Mouse (Mus musculus): Measurements from ENCODE around the gene Grtp1. TPM values are rescaled to one million over a fixed set of nuclear protein-coding genes. Genes with fewer than 3 reads are reported as not detected.
"Not testable (repeated sequence)": the region's sequence is repeated elsewhere in the genome, so short reads cannot be mapped to it uniquely, and the experiment has no call there.

Grtp1 gene
- polyA plus RNA-seq, 1 experiment from 2014 or later, result 12.1 TPM

DNA sequence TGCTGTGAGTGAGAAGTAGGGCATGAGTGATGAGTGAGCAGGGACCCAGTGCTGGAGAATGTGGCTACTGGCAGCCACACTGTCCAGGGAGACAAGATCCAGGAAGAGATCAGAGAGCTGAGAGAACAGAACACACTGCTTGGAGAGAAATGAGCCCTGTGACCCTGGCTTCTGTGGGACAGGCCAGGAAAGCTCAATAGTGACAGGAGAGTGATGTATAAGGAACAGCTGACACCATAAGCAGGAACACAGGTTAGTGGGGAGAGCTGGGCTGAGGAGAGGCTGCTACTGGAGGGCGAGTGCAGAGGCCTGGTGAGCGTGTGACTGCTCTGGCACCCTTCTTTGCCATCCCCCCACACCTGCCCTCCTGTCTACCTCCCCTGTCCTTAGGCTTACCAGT lies 49.5 kb downstream of the Grtp1 start:
- Histone ChIP-seq H3K9me3 (ENCODE audit: low read length) (no peaks in the 10 kb centered on the region), H3K36me3 (replicated peaks; ENCODE audit: insufficient read depth, low read length) (peaks cover 21% of the 10 kb centered on the region), H3K9ac (replicated peaks) (no peak overlapping the region), H3K4me1 (ENCODE audit: insufficient read depth) (no peaks in the 10 kb centered on the region), H3K4me2 (ENCODE audit: low read depth, low read length) (no peak overlapping the region), H3K27ac (ENCODE audit: low read depth) (no peak overlapping the region), H3K27me3 (ENCODE audit: insufficient read depth, low read length) (no peaks in the 10 kb centered on the region), H3K4me3 (ENCODE audit: low read depth, low read length) (no peak overlapping the region)
- DNase-seq (no peak), ATAC-seq (no peak)
- no peak for TF ChIP-seq EP300 (IDR thresholded peaks at IDR 0.05; ENCODE audit: low read depth)
- no peak for TF ChIP-seq CTCF (IDR thresholded peaks at IDR 0.05; ENCODE audit: low read depth)
- WGBS (ENCODE audit: insufficient replicate concordance), result 74% methylated on average over 2 of the region's 2 CpGs

DNA sequence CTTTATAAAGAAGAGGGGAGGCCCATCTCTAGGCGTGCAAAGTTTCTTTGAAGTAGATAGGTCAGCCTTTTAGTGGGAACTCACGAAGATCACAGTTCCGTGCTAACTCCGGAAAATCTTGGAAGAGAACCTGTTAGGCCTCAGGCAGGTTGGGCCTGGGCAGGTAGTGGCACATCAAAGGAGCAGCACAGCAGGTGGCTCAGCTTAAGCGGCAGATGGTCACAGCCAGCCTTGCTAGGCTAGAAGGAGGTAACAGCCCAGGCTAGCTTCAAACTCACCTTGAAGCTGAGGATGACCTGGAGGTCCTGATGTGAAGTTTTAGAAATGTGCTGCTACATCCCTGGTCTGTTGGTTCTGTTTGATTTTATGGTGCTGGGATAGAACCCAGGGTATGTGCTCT lies 50.6 kb downstream of the Grtp1 start:
- H3K4me3 ChIP-seq (ENCODE audit: low read depth, low read length), result no peak overlapping the region
- no peak overlapping the region for H3K9ac ChIP-seq (replicated peaks)
- H3K9me3 ChIP-seq (ENCODE audit: low read length), result no peaks in the 10 kb centered on the region
- DNase-seq, result no peak
- H3K4me2 ChIP-seq (ENCODE audit: low read depth, low read length), result no peak overlapping the region
- no peaks in the 10 kb centered on the region for H3K4me1 ChIP-seq (ENCODE audit: insufficient read depth)
- no peaks in the 10 kb centered on the region for H3K27me3 ChIP-seq (ENCODE audit: insufficient read depth, low read length)
- no peak for ATAC-seq
- H3K36me3 ChIP-seq (replicated peaks; ENCODE audit: insufficient read depth, low read length), result peaks cover 32% of the 10 kb centered on the region
- 77% methylated on average over 5 of the region's 5 CpGs for WGBS (ENCODE audit: insufficient replicate concordance)
- H3K27ac ChIP-seq (ENCODE audit: low read depth), result no peak overlapping the region
- TF ChIP-seq CTCF (IDR thresholded peaks at IDR 0.05; ENCODE audit: low read depth), result no peak
- TF ChIP-seq EP300 (IDR thresholded peaks at IDR 0.05; ENCODE audit: low read depth), result no peak

DNA sequence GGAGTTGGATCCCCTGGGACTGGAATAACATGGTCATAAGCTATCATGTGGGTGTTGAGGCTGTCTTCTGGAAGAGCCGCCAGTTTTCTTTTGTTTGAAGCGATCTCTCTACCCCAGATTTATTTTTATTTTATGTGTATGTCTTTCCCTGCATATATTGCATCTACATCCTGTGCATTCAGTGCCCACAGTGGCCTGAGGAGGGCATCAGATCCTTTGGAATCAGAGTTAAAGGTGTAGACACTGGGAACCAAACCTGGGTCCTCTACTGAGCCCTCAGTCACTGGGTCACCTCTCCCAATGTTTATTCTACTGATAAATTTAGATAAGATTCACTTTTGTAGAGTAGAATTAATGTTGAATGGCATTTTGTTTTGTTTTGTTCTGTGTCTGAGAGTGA lies 51.1 kb downstream of the Grtp1 start:
- peak; percentile 32 for TF ChIP-seq CTCF (IDR thresholded peaks at IDR 0.05; ENCODE audit: low read depth)
- TF ChIP-seq EP300 (IDR thresholded peaks at IDR 0.05; ENCODE audit: low read depth), result no peak
- H3K9ac ChIP-seq (replicated peaks), result no peak overlapping the region
- H3K27ac ChIP-seq (ENCODE audit: low read depth), result no peak overlapping the region
- no peaks in the 10 kb centered on the region for H3K9me3 ChIP-seq (ENCODE audit: low read length)
- no peak overlapping the region for H3K4me2 ChIP-seq (ENCODE audit: low read depth, low read length)
- DNase-seq (no peak), ATAC-seq (no peak)
- 95% methylated on average over 2 of the region's 2 CpGs for WGBS (ENCODE audit: insufficient replicate concordance)
- H3K4me3 ChIP-seq (ENCODE audit: low read depth, low read length), result no peak overlapping the region
- H3K36me3 ChIP-seq (replicated peaks; ENCODE audit: insufficient read depth, low read length), result peaks cover 37% of the 10 kb centered on the region
- H3K4me1 ChIP-seq (ENCODE audit: insufficient read depth), result no peaks in the 10 kb centered on the region
- H3K27me3 ChIP-seq (ENCODE audit: insufficient read depth, low read length), result no peaks in the 10 kb centered on the region

DNA sequence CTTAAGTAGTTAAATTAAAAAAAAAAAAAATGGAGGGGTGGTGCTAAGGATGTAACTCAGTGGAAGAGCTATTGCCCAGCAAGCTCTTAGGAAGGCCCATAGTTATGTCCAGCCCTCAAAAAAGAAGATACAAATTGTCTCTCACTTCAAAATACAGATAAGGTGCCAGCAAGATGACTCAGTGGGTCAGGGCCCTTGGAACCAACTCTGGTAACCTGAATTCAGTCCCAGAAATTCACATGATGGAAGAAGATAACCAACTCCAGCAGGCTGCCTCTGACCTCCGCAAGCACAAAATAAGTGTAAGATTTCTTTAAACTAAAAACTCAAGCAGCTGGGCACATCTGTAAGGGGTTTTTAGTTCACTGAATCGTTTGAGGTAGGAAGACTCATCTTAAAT lies 51.9 kb downstream of the Grtp1 start:
- ATAC-seq (no peak), DNase-seq (no peak)
- Histone ChIP-seq H3K4me2 (ENCODE audit: low read depth, low read length) (no peak overlapping the region), H3K27me3 (ENCODE audit: insufficient read depth, low read length) (no peaks in the 10 kb centered on the region), H3K4me1 (ENCODE audit: insufficient read depth) (no peaks in the 10 kb centered on the region), H3K36me3 (replicated peaks; ENCODE audit: insufficient read depth, low read length) (peaks cover 43% of the 10 kb centered on the region), H3K9ac (replicated peaks) (no peak overlapping the region), H3K27ac (ENCODE audit: low read depth) (no peak overlapping the region), H3K9me3 (ENCODE audit: low read length) (no peaks in the 10 kb centered on the region), H3K4me3 (ENCODE audit: low read depth, low read length) (no peak overlapping the region)
- 85% methylated on average over 2 of the region's 2 CpGs for WGBS (ENCODE audit: insufficient replicate concordance)
- TF ChIP-seq CTCF (IDR thresholded peaks at IDR 0.05; ENCODE audit: low read depth) (no peak), EP300 (IDR thresholded peaks at IDR 0.05; ENCODE audit: low read depth) (no peak)

DNA sequence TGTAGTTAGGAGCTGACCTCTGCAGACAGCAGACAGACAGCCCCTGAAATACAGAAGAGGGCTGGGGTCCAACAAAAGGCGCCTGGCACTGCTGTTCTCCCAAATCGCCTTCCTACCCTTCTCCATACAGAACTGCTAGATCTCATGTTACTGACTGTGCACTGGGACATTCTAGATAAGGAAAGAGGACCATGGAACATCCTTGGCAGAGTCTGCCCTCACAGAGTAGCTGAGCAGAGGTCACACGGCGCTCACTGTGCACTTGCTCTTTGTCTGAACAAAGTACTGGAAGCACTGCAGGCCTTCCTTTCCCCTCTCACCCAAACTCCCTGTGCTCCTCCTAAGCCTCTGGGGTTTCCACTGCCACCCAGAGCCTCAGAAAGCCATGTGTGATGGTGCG lies 58.7 kb downstream of the Grtp1 start:
- ATAC-seq, result no peak

DNA sequence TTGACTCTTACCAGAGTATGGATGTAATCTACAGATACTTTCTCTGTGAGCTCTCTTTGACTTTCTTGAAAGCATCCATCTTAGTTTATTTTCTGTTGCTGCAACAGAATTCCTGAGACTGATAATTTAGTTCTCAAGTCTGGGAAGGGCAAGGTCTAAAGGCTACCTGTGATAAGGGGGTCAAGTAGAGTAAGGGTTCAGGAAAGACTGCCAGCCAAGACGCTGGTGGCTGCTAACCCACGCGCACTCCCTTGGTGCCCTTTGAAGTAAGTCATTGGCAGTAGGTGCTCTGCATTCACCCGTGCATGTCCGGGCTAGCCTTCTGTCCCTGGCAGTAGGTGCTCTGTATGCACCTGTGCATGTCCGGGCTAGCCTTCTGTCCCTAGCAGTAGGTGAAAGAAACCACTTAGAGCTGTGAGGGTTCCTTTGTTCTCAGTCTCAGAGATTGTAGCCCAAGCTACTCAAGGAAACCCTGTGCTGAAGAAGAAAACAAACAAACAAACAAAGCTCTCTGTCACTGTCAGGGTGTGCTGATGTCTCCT lies 60.7 kb downstream of the Grtp1 start:
- Histone ChIP-seq H3K36me3 (replicated peaks; ENCODE audit: insufficient read depth, low read length) (peaks cover 96% of the 10 kb centered on the region), H3K9me3 (ENCODE audit: low read length) (no peaks in the 10 kb centered on the region), H3K4me2 (ENCODE audit: low read depth, low read length) (no peak overlapping the region), H3K27ac (ENCODE audit: low read depth) (no peak overlapping the region), H3K27me3 (ENCODE audit: insufficient read depth, low read length) (no peaks in the 10 kb centered on the region), H3K4me1 (ENCODE audit: insufficient read depth) (no peaks in the 10 kb centered on the region), H3K9ac (replicated peaks) (no peak overlapping the region), H3K4me3 (ENCODE audit: low read depth, low read length) (no peak overlapping the region)
- DNase-seq, result no peak
- WGBS (ENCODE audit: insufficient replicate concordance), result 89% methylated on average over 6 of the region's 6 CpGs
- ATAC-seq, result no peak
- TF ChIP-seq CTCF (IDR thresholded peaks at IDR 0.05; ENCODE audit: low read depth), result no peak
- no peak for TF ChIP-seq EP300 (IDR thresholded peaks at IDR 0.05; ENCODE audit: low read depth)

More for the DNA sequence above, 58.7 kb downstream of the Grtp1 start:
- no peak for DNase-seq
- WGBS (ENCODE audit: insufficient replicate concordance), result 84% methylated on average over 5 of the region's 5 CpGs
- H3K27me3 ChIP-seq (ENCODE audit: insufficient read depth, low read length), result no peaks in the 10 kb centered on the region
- H3K4me1 ChIP-seq (ENCODE audit: insufficient read depth), result no peaks in the 10 kb centered on the region
- no peak overlapping the region for H3K9ac ChIP-seq (replicated peaks)
- no peaks in the 10 kb centered on the region for H3K9me3 ChIP-seq (ENCODE audit: low read length)
- H3K27ac ChIP-seq (ENCODE audit: low read depth), result no peak overlapping the region
- TF ChIP-seq CTCF (IDR thresholded peaks at IDR 0.05; ENCODE audit: low read depth), result no peak
- no peak for TF ChIP-seq EP300 (IDR thresholded peaks at IDR 0.05; ENCODE audit: low read depth)
- H3K4me2 ChIP-seq (ENCODE audit: low read depth, low read length), result no peak overlapping the region
- H3K36me3 ChIP-seq (replicated peaks; ENCODE audit: insufficient read depth, low read length), result peaks cover 96% of the 10 kb centered on the region
- no peak overlapping the region for H3K4me3 ChIP-seq (ENCODE audit: low read depth, low read length)

DNA sequence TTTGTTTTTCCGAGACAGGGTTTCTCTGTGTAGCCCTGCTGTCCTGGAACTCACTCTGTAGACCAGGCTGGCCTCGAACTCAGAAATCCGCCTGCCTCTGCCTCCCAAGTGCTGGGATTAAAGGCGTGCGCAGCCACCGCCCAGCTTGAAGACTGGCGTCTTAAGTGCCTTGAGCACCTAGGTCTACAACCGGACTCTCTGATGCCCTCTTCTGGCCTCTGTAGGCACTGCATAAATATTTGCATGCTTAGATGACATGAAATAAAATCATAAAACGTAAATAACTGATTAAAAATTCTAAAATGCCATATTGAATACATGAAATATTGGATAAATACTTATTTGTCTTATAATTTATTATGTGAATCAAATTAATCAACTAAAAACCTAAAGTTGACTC lies 68.2 kb downstream of the Grtp1 start:
- H3K4me1 ChIP-seq (ENCODE audit: insufficient read depth); H3K27ac ChIP-seq (ENCODE audit: low read depth); H3K9me3 ChIP-seq (ENCODE audit: low read length); H3K4me3 ChIP-seq (ENCODE audit: low read depth, low read length); H3K9ac ChIP-seq (replicated peaks); H3K27me3 ChIP-seq (ENCODE audit: insufficient read depth, low read length); H3K4me2 ChIP-seq (ENCODE audit: low read depth, low read length): not testable (repeated sequence)
- TF ChIP-seq CTCF (IDR thresholded peaks at IDR 0.05; ENCODE audit: low read depth), result peak; percentile 74
- WGBS (ENCODE audit: insufficient replicate concordance), result 59% methylated on average over 9 of the region's 9 CpGs
- DNase-seq, result peak; percentile 72
- H3K36me3 ChIP-seq (replicated peaks; ENCODE audit: insufficient read depth, low read length), result peaks cover 79% of the 10 kb centered on the region
- ATAC-seq, result peak; percentile 38; the same call in 1 of the 2 replicates

Measured in liver, postnatal 0 days (tissue).